Mouse (Mus musculus) neural tube, embryonic 11.5 days (tissue): ENCODE data around the gene Fkbp2. TPM values are rescaled to one million over a fixed set of nuclear protein-coding genes. Genes with fewer than 3 reads are reported as not detected.

ENCODE experiments used
- ATAC-seq: fragments of 200-750 bp; cut with Nextera tagmentation; 2 replicates; pipeline ENCODE4 v1.8.0; 2017; ENCODE audit warnings: moderate number of reproducible peaks, mild to moderate bottlenecking, moderate TSS enrichment, moderate library complexity; ENCODE audit not compliant: insufficient read depth, low FRiP score, low TSS enrichment
- DNase-seq: peaks from one replicate; pipeline ENCODE4 v3.0.0-alpha.2; 2015; ENCODE audit warnings: low spot score
- H3K27ac ChIP-seq: fragments of 300-500 bp; sonication (generic); 2 replicates; pipeline ENCODE4 v1.5.1; 2014; ENCODE audit warnings: low read depth, mild to moderate bottlenecking, low read length
- H3K27me3 ChIP-seq: fragments of 300-500 bp; sonication (generic); 2 replicates; pipeline ENCODE4 v1.6.1; 2014; ENCODE audit warnings: mild to moderate bottlenecking, low read length, mixed read lengths; ENCODE audit not compliant: control insufficient read depth, insufficient read depth
- H3K36me3 ChIP-seq: fragments of 300-500 bp; sonication (generic); 2 replicates; pipeline ENCODE4 v1.6.1; 2014; ENCODE audit warnings: mild to moderate bottlenecking, low read length, moderate library complexity, mixed read lengths; ENCODE audit not compliant: control insufficient read depth, insufficient read depth
- H3K4me1 ChIP-seq: fragments of 300-500 bp; sonication (generic); 2 replicates; pipeline ENCODE4 v1.6.1; 2014; ENCODE audit warnings: low read length, mixed read lengths; ENCODE audit not compliant: control insufficient read depth, insufficient read depth
- H3K4me2 ChIP-seq: fragments of 300-500 bp; sonication (generic); 2 replicates; pipeline ENCODE4 v1.6.1; 2014; ENCODE audit warnings: low read depth, mild to moderate bottlenecking, moderate library complexity
- H3K4me3 ChIP-seq: fragments of 300-500 bp; sonication (generic); 2 replicates; pipeline ENCODE4 v1.5.1; 2014; ENCODE audit warnings: low read depth, low read length
- H3K9ac ChIP-seq: fragments of 300-500 bp; sonication (generic); 2 replicates; pipeline ENCODE4 v1.6.1; 2014; ENCODE audit warnings: mild to moderate bottlenecking, low read length
- H3K9me3 ChIP-seq: fragments of 300-500 bp; sonication (generic); 2 replicates; pipeline ENCODE4 v1.6.1; 2016; ENCODE audit warnings: low read length; ENCODE audit not compliant: control insufficient read depth
- WGBS: fragments of 180-500 bp; shearing (Covaris S2); extraction: QIAGEN DNeasy Blood & Tissue Kit; methylation state at CpG from one replicate; pipeline ENCODE4 v1.1.7; 2014; 5-methylcytosine and 5-hydroxymethylcytosine counted together
- polyA plus RNA-seq: library from polyadenylated mRNA; unstranded; fragments of >200 nt; fragmentation: Nextera tagmentation; extraction: Ambion mirVana; gene quantifications from 2 replicates; pipeline ENCODE4 v1.2.1, GENCODE M21; 2014

Fkbp2 gene
- polyA plus RNA-seq, 1 experiment from 2014 or later, result 86.5 TPM

DNA sequence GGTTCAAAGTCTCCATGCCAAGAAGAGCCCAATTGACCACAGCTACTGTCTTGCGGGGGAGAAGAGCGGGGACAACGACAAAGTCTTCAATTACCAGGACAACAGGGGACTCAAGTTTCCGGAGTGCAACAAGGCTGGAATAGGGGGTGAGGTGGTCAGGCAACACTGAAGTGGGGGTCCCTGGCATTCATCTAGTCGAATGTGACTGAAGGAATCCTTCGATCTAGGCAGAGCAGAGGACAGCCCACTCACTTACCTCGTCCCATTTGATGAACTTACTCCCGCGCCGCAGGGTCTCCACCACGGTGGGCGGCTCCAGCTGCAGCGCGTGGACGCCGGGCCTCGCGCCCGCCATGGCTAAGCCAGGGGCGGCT, 11.0 kb downstream of the Fkbp2 start:
- H3K27ac ChIP-seq, result no peak overlapping the region
- no peak for DNase-seq
- H3K27me3 ChIP-seq, result 0 out of 2 replicates have a peak, but pooled peaks cover 7% of the 10 kb centered on the region
- peak overlapping the region; percentile 50 for H3K4me2 ChIP-seq
- WGBS, result 2% methylated on average over 19 of the region's 20 CpGs
- H3K4me3 ChIP-seq, result peak overlapping the region; percentile 45
- H3K4me1 ChIP-seq, result peaks cover 19% of the 10 kb centered on the region
- H3K9me3 ChIP-seq, result no peaks in the 10 kb centered on the region
- no peak for ATAC-seq
- H3K36me3 ChIP-seq, result no peaks in the 10 kb centered on the region; the same call in 1 of the 2 replicates
- H3K9ac ChIP-seq, result peak overlapping the region; percentile 58

DNA sequence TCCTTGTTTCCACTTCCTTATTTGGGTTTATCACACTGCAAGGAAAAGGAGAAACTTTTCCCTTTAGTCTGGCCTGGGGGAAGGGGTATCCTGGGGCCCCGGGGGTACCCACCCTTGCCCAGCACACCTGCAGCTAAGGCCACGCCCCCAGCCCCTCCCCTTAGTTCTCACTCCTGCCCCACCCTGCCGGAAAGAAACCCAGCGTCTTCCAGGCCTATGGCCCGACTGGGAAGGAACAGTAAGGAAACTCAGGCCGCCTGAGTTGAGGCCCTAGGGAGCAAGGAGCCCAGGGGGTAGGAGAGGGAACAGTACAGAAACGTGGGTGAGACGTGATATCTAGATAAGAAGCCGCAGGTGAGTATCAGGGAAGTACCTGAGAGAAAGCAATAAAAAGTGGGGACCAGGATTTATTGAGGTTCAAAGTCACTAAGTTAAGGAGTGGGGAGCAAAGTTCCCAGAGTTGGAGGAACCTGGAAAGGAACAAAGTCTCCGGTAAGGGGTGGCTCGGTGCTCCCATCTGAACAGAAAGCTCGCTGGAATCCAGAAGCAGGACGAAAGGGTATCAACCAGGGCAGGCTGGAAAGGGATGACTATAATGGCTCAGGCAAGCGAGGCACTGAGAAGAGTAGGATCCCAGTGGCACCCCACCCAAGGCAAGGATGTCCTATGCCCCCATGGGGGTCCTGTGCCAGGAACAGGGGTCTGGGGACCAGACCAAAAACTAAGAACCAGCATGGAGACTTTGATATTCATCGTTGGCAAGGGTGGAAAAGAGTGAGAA, 11.6 kb downstream of the Fkbp2 start:
- 0 out of 2 replicates have a peak, but pooled peaks cover 7% of the 10 kb centered on the region for H3K27me3 ChIP-seq
- no peaks in the 10 kb centered on the region for H3K9me3 ChIP-seq

DNA sequence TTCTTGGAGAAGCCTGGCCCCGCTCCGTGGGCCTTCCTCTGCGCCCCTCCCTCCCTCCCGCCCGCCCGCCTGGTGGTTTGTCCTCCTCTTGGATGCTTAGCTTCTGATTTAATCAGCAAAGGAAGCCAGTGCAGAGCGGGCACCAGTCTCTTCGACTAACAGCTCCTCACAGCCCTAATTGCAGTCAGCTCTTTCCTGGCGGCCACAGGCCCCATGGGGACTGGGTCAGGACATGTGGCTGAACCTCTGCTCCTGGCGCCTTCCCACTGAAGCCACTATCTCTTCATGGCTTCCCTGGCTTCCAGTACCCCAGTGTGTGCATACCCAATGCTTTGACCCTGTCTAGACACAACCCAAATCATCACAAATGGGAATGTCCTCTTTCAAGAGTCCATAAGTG, 23.8 kb downstream of the Fkbp2 start:
- Histone ChIP-seq H3K9me3 (no peaks in the 10 kb centered on the region), H3K4me1 (peaks cover 4% of the 10 kb centered on the region; the same call in 1 of the 2 replicates), H3K9ac (no peak overlapping the region), H3K4me3 (no peak overlapping the region), H3K4me2 (no peak overlapping the region), H3K27me3 (no peaks in the 10 kb centered on the region), H3K27ac (no peak overlapping the region), H3K36me3 (0 out of 2 replicates have a peak, but pooled peaks cover 3% of the 10 kb centered on the region)
- DNase-seq (no peak), ATAC-seq (no peak)
- WGBS, result 84% methylated on average over 10 of the region's 10 CpGs

More for the DNA sequence above, 11.6 kb downstream of the Fkbp2 start:
- Histone ChIP-seq H3K9ac (peak overlapping the region; percentile 58; the same call in 1 of the 2 replicates), H3K4me1 (peaks cover 15% of the 10 kb centered on the region), H3K36me3 (no peaks in the 10 kb centered on the region; the same call in 1 of the 2 replicates), H3K4me2 (peak overlapping the region; percentile 50), H3K4me3 (peak overlapping the region; percentile 45), H3K27ac (no peak overlapping the region)
- DNase-seq (no peak), ATAC-seq (no peak)
- WGBS, result 12% methylated on average over 15 of the region's 15 CpGs

DNA sequence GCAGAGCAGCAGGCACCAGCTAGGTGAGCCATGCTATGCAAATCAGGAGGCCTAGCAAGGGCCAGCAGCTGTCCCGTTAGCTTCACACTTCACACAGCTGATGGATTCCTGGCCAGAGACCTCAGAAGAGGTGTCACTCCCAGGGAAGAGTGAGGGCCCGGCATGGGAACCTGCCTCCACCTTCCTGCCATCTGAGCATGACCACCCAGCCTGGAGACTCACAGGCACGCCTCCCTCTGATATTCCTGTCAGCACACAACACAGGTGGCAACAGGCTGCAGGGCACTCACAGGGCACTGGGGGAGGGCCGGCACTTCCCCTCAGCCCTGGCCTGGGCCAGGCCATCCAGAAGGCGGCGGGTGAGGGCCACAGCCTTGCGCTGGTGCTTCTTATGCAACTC, 24.9 kb downstream of the Fkbp2 start:
- DNase-seq, result no peak
- H3K36me3 ChIP-seq, result 0 out of 2 replicates have a peak, but pooled peaks cover 3% of the 10 kb centered on the region
- no peak overlapping the region for H3K4me3 ChIP-seq
- no peak for ATAC-seq
- no peak overlapping the region for H3K27ac ChIP-seq
- peaks cover 4% of the 10 kb centered on the region; the same call in 1 of the 2 replicates for H3K4me1 ChIP-seq
- no peaks in the 10 kb centered on the region for H3K9me3 ChIP-seq
- WGBS, result 87% methylated on average over 7 of the region's 7 CpGs
- no peak overlapping the region for H3K9ac ChIP-seq
- no peak overlapping the region for H3K4me2 ChIP-seq
- H3K27me3 ChIP-seq, result no peaks in the 10 kb centered on the region

DNA sequence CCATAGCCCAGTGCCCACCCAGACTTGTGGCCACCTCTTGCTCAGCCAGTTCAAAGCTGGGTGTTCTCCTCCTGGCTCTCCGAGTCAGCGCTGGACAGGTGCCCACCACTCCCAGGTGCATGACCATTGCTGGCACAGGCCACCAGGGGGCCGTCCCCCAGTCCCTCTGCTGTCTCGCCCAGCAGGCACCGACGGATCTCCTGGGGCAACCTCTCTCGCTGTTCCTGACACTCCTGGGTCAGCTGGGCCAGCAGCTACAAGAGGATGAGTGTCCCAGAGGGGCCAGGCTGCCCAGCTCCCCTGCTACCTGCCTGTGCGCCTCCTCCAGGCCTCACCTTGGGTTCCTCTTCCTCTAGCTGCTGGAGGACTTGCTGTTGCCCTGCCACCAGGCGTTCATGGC, 26.3 kb downstream of the Fkbp2 start:
- Histone ChIP-seq H3K27ac (no peak overlapping the region), H3K27me3 (no peaks in the 10 kb centered on the region), H3K4me3 (no peak overlapping the region), H3K36me3 (0 out of 2 replicates have a peak, but pooled peaks cover 3% of the 10 kb centered on the region), H3K4me2 (no peak overlapping the region), H3K9ac (no peak overlapping the region), H3K9me3 (no peaks in the 10 kb centered on the region), H3K4me1 (peaks cover 10% of the 10 kb centered on the region)
- DNase-seq (no peak), ATAC-seq (no peak)
- 60% methylated on average over 9 of the region's 9 CpGs for WGBS

DNA sequence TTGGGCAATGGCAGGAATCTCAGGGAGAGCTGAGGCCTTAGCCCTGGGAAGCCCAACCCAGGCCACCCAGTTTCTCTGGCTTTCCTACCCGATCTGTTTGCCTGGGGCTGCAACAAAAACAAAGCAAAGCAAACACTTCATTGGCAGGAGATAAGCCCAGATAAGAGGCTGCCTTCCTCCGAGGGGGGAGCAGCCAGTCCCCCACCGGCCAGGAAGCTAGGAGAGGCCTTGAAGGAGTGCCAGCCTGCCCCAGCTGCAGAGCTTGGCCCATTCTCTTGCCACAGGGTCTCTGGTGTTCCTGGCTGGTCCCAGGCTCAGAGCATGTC, 27.6 kb downstream of the Fkbp2 start:
- H3K9me3 ChIP-seq, result no peaks in the 10 kb centered on the region
- ATAC-seq (no peak), DNase-seq (no peak)
- H3K4me3 ChIP-seq, result peak overlapping the region; percentile 63
- H3K27ac ChIP-seq, result no peak overlapping the region
- WGBS, result 34% methylated on average over 3 of the region's 3 CpGs
- H3K9ac ChIP-seq, result peak overlapping the region; percentile 86
- H3K36me3 ChIP-seq, result no peaks in the 10 kb centered on the region
- peak overlapping the region; percentile 81 for H3K4me2 ChIP-seq
- peaks cover 10% of the 10 kb centered on the region for H3K4me1 ChIP-seq
- H3K27me3 ChIP-seq, result no peaks in the 10 kb centered on the region

DNA sequence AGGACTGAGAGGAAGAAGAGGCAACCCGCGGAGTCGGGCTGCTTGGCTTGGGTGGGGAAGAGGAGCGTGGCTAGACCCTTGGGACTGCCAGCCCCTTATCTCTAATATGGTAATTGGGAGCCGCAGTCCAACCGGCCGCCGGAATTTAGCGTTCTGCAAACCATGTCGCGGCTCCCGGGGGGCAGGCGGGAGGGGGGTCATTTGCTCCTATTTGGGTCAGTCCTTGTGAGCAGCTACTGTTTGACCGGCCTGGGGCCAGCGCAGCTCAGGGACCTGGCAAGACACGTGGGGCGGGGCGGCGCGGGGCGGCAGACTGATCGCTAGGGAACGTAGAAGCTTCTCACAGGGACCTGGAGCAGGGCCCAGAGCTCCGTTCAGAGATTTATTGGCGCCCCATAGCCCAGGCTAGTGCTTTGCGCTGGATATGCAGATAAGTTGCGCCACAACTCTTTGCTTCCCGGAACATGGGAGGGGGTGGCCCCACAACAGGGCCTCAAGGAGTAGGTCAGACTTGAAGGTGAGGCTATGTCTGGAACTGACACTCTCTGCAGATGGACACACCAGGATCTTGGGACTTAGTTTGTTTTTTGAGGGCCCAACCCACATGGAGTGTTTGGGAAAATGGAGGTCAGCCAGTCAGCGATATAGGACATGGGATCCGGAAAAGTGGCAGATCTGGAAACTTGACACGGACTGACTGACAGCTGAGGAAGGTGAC, 28.1 kb downstream of the Fkbp2 start:
- H3K9me3 ChIP-seq, result no peaks in the 10 kb centered on the region
- peaks cover 10% of the 10 kb centered on the region for H3K4me1 ChIP-seq
- peak overlapping the region; percentile 97 for H3K27ac ChIP-seq
- ATAC-seq (peak; percentile 43), DNase-seq (peak; percentile 56)
- H3K36me3 ChIP-seq, result no peaks in the 10 kb centered on the region
- peak overlapping the region; percentile 81 for H3K4me2 ChIP-seq
- no peaks in the 10 kb centered on the region for H3K27me3 ChIP-seq
- WGBS, result 4% methylated on average over 31 of the region's 31 CpGs
- H3K9ac ChIP-seq, result peak overlapping the region; percentile 86
- H3K4me3 ChIP-seq, result peak overlapping the region; percentile 63

DNA sequence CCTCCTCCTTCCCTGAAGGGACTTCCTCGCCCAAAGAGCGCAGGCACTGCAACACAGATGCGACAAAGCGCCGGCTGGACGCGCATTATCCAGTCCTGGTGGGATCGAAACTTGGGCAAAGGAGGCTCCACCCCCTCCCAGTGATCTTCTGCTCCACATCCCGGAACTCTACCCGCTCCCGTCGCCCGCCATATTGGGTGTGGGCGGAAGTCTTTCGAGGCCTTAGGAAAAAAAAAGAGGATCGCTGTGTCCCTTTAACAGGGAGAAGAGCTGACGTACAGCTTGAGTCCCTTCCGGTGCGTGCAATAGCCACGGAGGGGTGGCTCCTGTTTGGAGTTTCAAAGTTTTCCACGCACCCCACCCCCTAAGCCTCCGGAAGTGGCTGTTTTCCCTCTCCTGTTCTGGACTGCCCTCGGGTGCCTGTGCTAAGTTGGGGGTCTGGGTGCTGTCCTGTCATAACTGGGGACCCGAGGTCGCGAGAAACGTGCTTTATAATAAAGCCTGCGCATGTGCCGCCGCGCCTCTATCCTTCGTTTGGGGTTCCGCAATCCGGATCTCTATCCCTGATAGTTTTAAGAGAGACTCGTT, 28.8 kb downstream of the Fkbp2 start:
- peak overlapping the region; percentile 81 for H3K4me2 ChIP-seq
- DNase-seq, result peak; percentile 94
- no peaks in the 10 kb centered on the region for H3K36me3 ChIP-seq
- H3K4me3 ChIP-seq, result peak overlapping the region; percentile 63
- H3K4me1 ChIP-seq, result peaks cover 10% of the 10 kb centered on the region
- H3K27ac ChIP-seq, result peak overlapping the region; percentile 97
- H3K27me3 ChIP-seq, result no peaks in the 10 kb centered on the region
- no peaks in the 10 kb centered on the region for H3K9me3 ChIP-seq
- under 1% methylated on average over 35 of the region's 35 CpGs for WGBS
- peak overlapping the region; percentile 86 for H3K9ac ChIP-seq
- ATAC-seq, result peak; percentile 74
